ENCODE assay signal across 1 mouse cellular context in genomic region chr2:49730183-49730582, GRCm38 (mm10).
A peak's percentile ranks its signal among the peaks of the same experiment; 100 is the strongest.
TF ChIP-seq lines count a peak whose summit lies in the region.

No protein-coding gene starts in this region.

TF ChIP-seq in CH12.LX, 34 proteins besides CTCF, POLR2A, EP300 and RAD21 (continued from another document):
- TF ChIP-seq SIN3A (IDR thresholded peaks at IDR 0.05; ENCODE audit: low read length), result peak; percentile 45; the same call in 1 of the 2 replicates
- TF ChIP-seq CHD2 (IDR thresholded peaks at IDR 0.05; ENCODE audit: low read length), result no peak
- TF ChIP-seq SMC3 (IDR thresholded peaks at IDR 0.05; ENCODE audit: low read depth, low read length), result no peak
- peak; percentile 26; the same call in 1 of the 2 replicates for TF ChIP-seq MEF2A (IDR thresholded peaks at IDR 0.05; ENCODE audit: borderline replicate concordance, low read depth, low read length)
- no peak for TF ChIP-seq NRF1 (IDR thresholded peaks at IDR 0.05; ENCODE audit: low read depth, low read length)
- no peak for TF ChIP-seq GABPA (IDR thresholded peaks at IDR 0.05; ENCODE audit: insufficient replicate concordance, low read depth, low read length)
- no peak for TF ChIP-seq ZC3H11A (IDR thresholded peaks at IDR 0.05; ENCODE audit: low read depth, low read length)
- peak; percentile 81 for TF ChIP-seq MAFK (IDR thresholded peaks at IDR 0.05; ENCODE audit: insufficient replicate concordance, low read length)
- no peak for TF ChIP-seq ZNF384 (IDR thresholded peaks at IDR 0.05; ENCODE audit: low read depth, low read length)
- TF ChIP-seq POLR2AphosphoS2 (IDR thresholded peaks at IDR 0.05; ENCODE audit: low read depth, low read length), result no peak
- TF ChIP-seq CHD1 (IDR thresholded peaks at IDR 0.05; ENCODE audit: low read depth, low read length), result peak; percentile 34; the same call in 1 of the 2 replicates
